Mouse (Mus musculus): ENCODE measurements at regions not wholly inside any gene's neighbourhood (a gene's known extent, or its start where the extent isn't known, plus 50 kb on each side); places are given as distances from the start of the nearest gene placed in this dataset.

DNA sequence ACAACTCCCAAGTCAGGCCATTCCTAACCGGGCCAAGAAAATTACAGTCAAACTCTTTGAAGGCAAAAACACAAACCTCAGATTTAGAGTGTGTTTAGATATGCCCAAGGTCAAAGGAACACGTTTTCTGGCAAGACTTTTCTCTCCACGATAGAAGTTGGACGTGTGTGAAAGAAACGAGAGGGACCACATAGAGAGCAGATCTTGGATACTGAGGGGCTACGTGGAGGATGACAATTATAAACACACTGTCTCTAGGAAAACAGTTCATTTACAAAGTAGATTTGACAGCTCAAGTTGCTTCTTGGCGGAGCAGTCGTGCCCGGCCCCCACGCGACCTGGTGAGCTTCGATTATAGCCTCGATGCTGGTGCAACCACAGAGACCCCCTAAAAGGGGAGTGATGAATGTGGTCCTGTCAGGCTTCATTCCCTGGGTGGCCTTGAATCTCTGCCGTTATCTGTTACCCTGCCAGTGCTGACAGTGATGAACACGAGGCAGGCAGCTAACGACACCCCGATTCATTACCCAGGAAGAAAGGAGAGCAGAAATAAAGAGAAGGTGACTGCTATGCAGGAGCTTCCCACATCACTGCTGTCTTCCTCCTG, 187.4 kb upstream of the Noct start:
- WGBS, result 82% methylated on average over 17 of the region's 17 CpGs
- H3K9me3 ChIP-seq (ENCODE audit: control insufficient read depth, low read length), result no peaks in the 10 kb centered on the region
- ATAC-seq (ENCODE audit: low FRiP score, low TSS enrichment) (no peak), DNase-seq (no peak)
- no peak overlapping the region for H3K4me3 ChIP-seq (replicated peaks; ENCODE audit: low read depth, low read length)
- H3K4me1 ChIP-seq (ENCODE audit: control insufficient read depth, insufficient read depth, low read length), result 0 out of 2 replicates have a peak, but pooled peaks cover 2% of the 10 kb centered on the region
- no peaks in the 10 kb centered on the region for H3K36me3 ChIP-seq (ENCODE audit: control insufficient read depth, insufficient read depth, low read length)
- H3K27me3 ChIP-seq (ENCODE audit: control insufficient read depth, insufficient read depth, low read length), result no peaks in the 10 kb centered on the region
- no peak overlapping the region for H3K9ac ChIP-seq (replicated peaks; ENCODE audit: low read length)
- H3K27ac ChIP-seq (replicated peaks; ENCODE audit: low read depth, low read length), result no peak overlapping the region
- no peak overlapping the region for H3K4me2 ChIP-seq (ENCODE audit: low read length)

DNA sequence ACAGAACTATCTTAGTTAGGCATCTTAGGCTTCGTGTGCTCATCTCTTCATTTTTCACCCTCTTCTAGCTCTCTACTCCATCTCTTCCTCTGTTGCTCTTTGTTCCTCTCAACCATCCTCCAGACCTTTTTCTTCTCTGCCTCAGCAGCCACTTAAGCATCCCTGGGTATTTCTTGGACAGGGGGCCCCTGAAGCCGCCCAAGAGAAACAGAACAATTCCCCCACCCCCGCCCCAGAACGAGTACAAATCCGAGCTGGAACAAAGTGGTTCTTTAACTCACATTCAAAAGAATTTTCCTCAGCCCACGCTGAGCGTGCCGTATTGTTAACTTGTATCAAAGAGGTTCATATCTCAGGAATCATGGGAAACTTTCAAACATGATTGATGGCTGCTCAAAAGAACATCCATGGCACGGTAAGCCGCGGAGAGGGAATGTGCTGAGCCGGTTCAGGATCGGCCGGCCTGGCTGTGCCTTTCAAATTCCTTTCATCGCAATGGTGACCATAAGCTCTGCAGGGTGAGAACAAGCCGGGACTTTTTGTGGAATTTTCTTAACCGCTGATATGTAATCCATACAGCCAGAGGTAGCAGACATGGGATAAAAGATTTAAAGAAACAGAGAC, 181.9 kb upstream of the Noct start:
- WGBS, result 28% methylated on average over 17 of the region's 17 CpGs
- Histone ChIP-seq H3K9ac (replicated peaks; ENCODE audit: low read length) (no peak overlapping the region), H3K9me3 (ENCODE audit: control insufficient read depth, low read length) (no peaks in the 10 kb centered on the region), H3K4me1 (ENCODE audit: control insufficient read depth, insufficient read depth, low read length) (0 out of 2 replicates have a peak, but pooled peaks cover 7% of the 10 kb centered on the region), H3K27ac (replicated peaks; ENCODE audit: low read depth, low read length) (0 out of 2 replicates have a peak overlapping the region, but pooled peaks have one; percentile 20), H3K27me3 (ENCODE audit: control insufficient read depth, insufficient read depth, low read length) (no peaks in the 10 kb centered on the region), H3K4me3 (replicated peaks; ENCODE audit: low read depth, low read length) (no peak overlapping the region), H3K4me2 (ENCODE audit: low read length) (peak overlapping the region; percentile 34), H3K36me3 (ENCODE audit: control insufficient read depth, insufficient read depth, low read length) (no peaks in the 10 kb centered on the region)
- ATAC-seq (ENCODE audit: low FRiP score, low TSS enrichment) (peak; percentile 24; the same call in 1 of the 2 replicates), DNase-seq (peak; percentile 53)

DNA sequence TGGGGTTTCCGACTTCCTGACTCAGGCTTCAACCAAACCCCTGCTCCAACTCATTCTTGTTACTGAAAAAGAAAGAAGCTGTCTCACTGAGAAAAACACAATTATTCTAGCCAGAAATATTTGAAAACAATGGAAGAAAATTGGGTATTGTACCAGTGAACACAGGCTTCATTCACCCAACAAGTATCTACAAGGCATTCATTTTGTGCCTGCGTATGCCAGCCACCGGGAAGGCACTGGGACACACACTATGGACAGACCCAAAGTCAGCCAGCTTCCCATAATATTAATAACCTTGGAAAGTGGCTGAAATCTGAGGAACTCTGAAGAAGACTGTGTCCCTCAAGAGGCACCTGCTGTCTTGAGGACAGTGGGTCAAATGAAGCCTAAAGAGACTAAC, 175.5 kb upstream of the Noct start:
- 93% methylated on average over 3 of the region's 3 CpGs for WGBS
- no peak for DNase-seq
- H3K4me3 ChIP-seq (replicated peaks; ENCODE audit: low read depth, low read length), result no peak overlapping the region

DNA sequence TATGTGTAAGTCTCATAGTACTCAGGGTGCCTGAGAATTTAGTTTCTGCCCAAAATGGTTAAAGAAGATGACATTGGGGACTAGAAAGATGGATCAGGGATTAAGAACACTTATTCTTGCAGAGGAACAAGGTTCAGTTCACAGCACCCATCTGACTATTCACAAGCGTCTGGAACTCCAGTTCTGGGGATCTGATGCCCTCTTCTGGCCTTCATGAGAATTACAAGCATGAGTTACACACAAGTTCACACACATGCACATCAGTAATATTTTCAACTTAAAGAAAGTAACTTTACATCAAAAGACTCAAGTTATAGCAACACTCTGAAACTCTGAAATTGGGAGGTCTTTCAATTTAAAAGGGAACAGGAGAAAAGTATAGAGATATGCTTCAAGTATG, 174.1 kb upstream of the Noct start:
- Histone ChIP-seq H3K4me1 (ENCODE audit: control insufficient read depth, insufficient read depth, low read length) (no peaks in the 10 kb centered on the region), H3K4me2 (ENCODE audit: low read length) (no peak overlapping the region), H3K4me3 (replicated peaks; ENCODE audit: low read depth, low read length) (no peak overlapping the region), H3K36me3 (ENCODE audit: control insufficient read depth, insufficient read depth, low read length) (no peaks in the 10 kb centered on the region), H3K9me3 (ENCODE audit: control insufficient read depth, low read length) (peaks cover 6% of the 10 kb centered on the region; the same call in 1 of the 2 replicates), H3K27ac (replicated peaks; ENCODE audit: low read depth, low read length) (no peak overlapping the region), H3K9ac (replicated peaks; ENCODE audit: low read length) (no peak overlapping the region), H3K27me3 (ENCODE audit: control insufficient read depth, insufficient read depth, low read length) (no peaks in the 10 kb centered on the region)
- 89% methylated on average over 1 of the region's 1 CpGs for WGBS
- no peak for DNase-seq
- no peak for ATAC-seq (ENCODE audit: low FRiP score, low TSS enrichment)

More for the DNA sequence above, 175.5 kb upstream of the Noct start:
- H3K27ac ChIP-seq (replicated peaks; ENCODE audit: low read depth, low read length), result no peak overlapping the region
- H3K4me2 ChIP-seq (ENCODE audit: low read length), result no peak overlapping the region
- H3K4me1 ChIP-seq (ENCODE audit: control insufficient read depth, insufficient read depth, low read length), result no peaks in the 10 kb centered on the region
- no peak overlapping the region for H3K9ac ChIP-seq (replicated peaks; ENCODE audit: low read length)
- ATAC-seq (ENCODE audit: low FRiP score, low TSS enrichment), result no peak
- H3K36me3 ChIP-seq (ENCODE audit: control insufficient read depth, insufficient read depth, low read length), result no peaks in the 10 kb centered on the region
- H3K27me3 ChIP-seq (ENCODE audit: control insufficient read depth, insufficient read depth, low read length), result no peaks in the 10 kb centered on the region
- H3K9me3 ChIP-seq (ENCODE audit: control insufficient read depth, low read length), result peaks cover 6% of the 10 kb centered on the region; the same call in 1 of the 2 replicates

- no peak for DNase-seq
- Histone ChIP-seq H3K4me2 (ENCODE audit: low read length) (no peak overlapping the region), H3K4me1 (ENCODE audit: control insufficient read depth, insufficient read depth, low read length) (no peaks in the 10 kb centered on the region), H3K9ac (replicated peaks; ENCODE audit: low read length) (no peak overlapping the region), H3K36me3 (ENCODE audit: control insufficient read depth, insufficient read depth, low read length) (no peaks in the 10 kb centered on the region), H3K27ac (replicated peaks; ENCODE audit: low read depth, low read length) (no peak overlapping the region), H3K4me3 (replicated peaks; ENCODE audit: low read depth, low read length) (no peak overlapping the region), H3K27me3 (ENCODE audit: control insufficient read depth, insufficient read depth, low read length) (no peaks in the 10 kb centered on the region), H3K9me3 (ENCODE audit: control insufficient read depth, low read length) (peaks cover 3% of the 10 kb centered on the region; the same call in 1 of the 2 replicates)
- ATAC-seq (ENCODE audit: low FRiP score, low TSS enrichment), result no peak
- WGBS, result 93% methylated on average over 8 of the region's 8 CpGs
Observed at GRCm38 (mm10) chr3:51055004-51055403, 169.2 kb upstream of the Noct start.

DNA sequence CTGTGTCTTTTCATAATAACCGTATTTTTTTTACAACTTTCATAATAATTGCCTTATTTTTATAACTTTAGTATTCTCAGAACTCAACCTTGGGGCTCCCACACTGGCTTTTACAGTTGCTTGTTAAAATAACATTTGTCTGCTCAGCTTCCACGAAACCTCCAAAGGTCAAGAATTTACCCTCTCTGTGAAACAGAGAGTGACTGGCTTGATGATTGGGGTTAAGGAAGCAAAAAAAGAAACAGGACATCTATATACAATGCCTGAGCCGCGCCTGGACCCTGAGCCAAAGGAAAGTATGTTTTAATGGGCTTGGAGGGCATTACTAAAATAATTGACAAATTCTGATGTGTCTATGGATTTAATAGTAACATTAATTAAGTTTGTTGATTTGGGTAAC, 160.0 kb upstream of the Noct start:
- Histone ChIP-seq H3K4me3 (replicated peaks; ENCODE audit: low read depth, low read length) (no peak overlapping the region), H3K9ac (replicated peaks; ENCODE audit: low read length) (no peak overlapping the region), H3K27ac (replicated peaks; ENCODE audit: low read depth, low read length) (no peak overlapping the region), H3K4me2 (ENCODE audit: low read length) (no peak overlapping the region), H3K4me1 (ENCODE audit: control insufficient read depth, insufficient read depth, low read length) (no peaks in the 10 kb centered on the region), H3K9me3 (ENCODE audit: control insufficient read depth, low read length) (no peaks in the 10 kb centered on the region), H3K36me3 (ENCODE audit: control insufficient read depth, insufficient read depth, low read length) (no peaks in the 10 kb centered on the region), H3K27me3 (ENCODE audit: control insufficient read depth, insufficient read depth, low read length) (no peaks in the 10 kb centered on the region)
- no peak for ATAC-seq (ENCODE audit: low FRiP score, low TSS enrichment)
- no peak for DNase-seq
- WGBS, result 78% methylated on average over 4 of the region's 4 CpGs

- 61% methylated on average over 5 of the region's 5 CpGs for WGBS
- H3K4me2 ChIP-seq (ENCODE audit: low read length), result no peak overlapping the region
- H3K27ac ChIP-seq (replicated peaks; ENCODE audit: low read depth, low read length), result no peak overlapping the region
- no peaks in the 10 kb centered on the region for H3K27me3 ChIP-seq (ENCODE audit: control insufficient read depth, insufficient read depth, low read length)
- no peak overlapping the region for H3K9ac ChIP-seq (replicated peaks; ENCODE audit: low read length)
- DNase-seq (no peak), ATAC-seq (ENCODE audit: low FRiP score, low TSS enrichment) (no peak)
- no peaks in the 10 kb centered on the region for H3K4me1 ChIP-seq (ENCODE audit: control insufficient read depth, insufficient read depth, low read length)
- no peak overlapping the region for H3K4me3 ChIP-seq (replicated peaks; ENCODE audit: low read depth, low read length)
- no peaks in the 10 kb centered on the region for H3K36me3 ChIP-seq (ENCODE audit: control insufficient read depth, insufficient read depth, low read length)
- H3K9me3 ChIP-seq (ENCODE audit: control insufficient read depth, low read length), result no peaks in the 10 kb centered on the region
Observed at GRCm38 (mm10) chr3:51066373-51066772, 157.9 kb upstream of the Noct start.

DNA sequence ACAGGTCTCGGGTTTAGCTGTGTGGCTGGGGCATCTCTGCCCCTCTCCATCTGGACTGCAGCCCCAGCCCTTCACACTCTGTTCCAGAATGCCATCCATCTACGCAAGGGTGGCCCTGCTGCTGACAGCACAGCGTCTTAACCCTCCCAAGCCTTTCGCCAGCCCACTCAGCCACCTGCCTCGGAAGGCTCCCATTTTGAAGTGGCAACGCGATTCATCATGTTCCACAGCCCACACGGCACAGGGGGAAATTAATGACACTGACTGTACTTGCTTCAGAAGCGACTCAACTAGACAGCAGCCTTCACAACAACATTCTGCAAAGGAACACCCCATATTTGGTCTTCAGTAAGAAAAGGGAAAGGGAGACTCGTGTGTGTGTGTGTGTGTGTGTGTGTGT, 151.8 kb upstream of the Noct start:
- ATAC-seq (ENCODE audit: low FRiP score, low TSS enrichment), result no peak
- 92% methylated on average over 10 of the region's 10 CpGs for WGBS

More for the DNA sequence above, 151.8 kb upstream of the Noct start:
- no peaks in the 10 kb centered on the region for H3K9me3 ChIP-seq (ENCODE audit: control insufficient read depth, low read length)
- H3K4me2 ChIP-seq (ENCODE audit: low read length), result no peak overlapping the region
- 0 out of 2 replicates have a peak, but pooled peaks cover 3% of the 10 kb centered on the region for H3K4me1 ChIP-seq (ENCODE audit: control insufficient read depth, insufficient read depth, low read length)
- H3K4me3 ChIP-seq (replicated peaks; ENCODE audit: low read depth, low read length), result no peak overlapping the region
- DNase-seq, result no peak
- no peaks in the 10 kb centered on the region for H3K36me3 ChIP-seq (ENCODE audit: control insufficient read depth, insufficient read depth, low read length)
- no peak overlapping the region for H3K9ac ChIP-seq (replicated peaks; ENCODE audit: low read length)
- no peaks in the 10 kb centered on the region for H3K27me3 ChIP-seq (ENCODE audit: control insufficient read depth, insufficient read depth, low read length)
- no peak overlapping the region for H3K27ac ChIP-seq (replicated peaks; ENCODE audit: low read depth, low read length)
